In the genomic region with DNA sequence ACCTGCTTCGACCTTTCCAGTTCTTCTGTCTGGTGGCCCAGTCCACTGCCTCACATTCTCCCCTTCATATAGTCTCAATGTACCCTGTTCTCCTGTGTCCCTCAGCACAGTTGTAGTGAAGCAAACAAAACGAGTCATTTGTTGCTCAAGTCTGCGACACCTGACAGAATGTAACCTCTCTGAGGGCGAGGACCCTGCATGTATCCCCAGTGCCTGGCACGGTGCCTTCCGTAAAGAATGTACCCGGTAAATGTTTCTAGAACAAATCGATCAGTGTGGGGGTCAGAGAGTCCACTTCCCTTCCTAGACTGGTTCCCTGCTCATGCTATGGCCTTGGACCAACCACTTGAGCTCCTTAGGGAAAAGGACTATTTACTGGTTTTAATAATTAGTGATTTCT, we compare ENCODE assay signal across 19 mouse cellular contexts. TPM values are rescaled to one million over a fixed set of nuclear protein-coding genes. Genes with fewer than 3 reads are reported as not detected.
"Had no signal": no experiment of that assay in that cellular context is flagged by ENCODE, and none has a peak within 500 bp of the region (broad histone marks: within the 10 kb centered on the region; RNA-seq: fewer than 3 reads in every experiment).

No protein-coding gene starts in this region.

- H3K9ac ChIP-seq: lung, embryonic 14.5 days; midbrain, embryonic 12.5 days; neural tube, embryonic 13.5 days; neural tube, embryonic 15.5 days had no signal

- H3K27me3 ChIP-seq: midbrain, embryonic 12.5 days; neural tube, embryonic 13.5 days; neural tube, embryonic 15.5 days had no signal

- H3K9me3 ChIP-seq: midbrain, embryonic 10.5 days; midbrain, embryonic 12.5 days; neural tube, embryonic 13.5 days; neural tube, embryonic 15.5 days had no signal

- DNase-seq: lung, embryonic 14.5 days; lung, postnatal 10 days; lung, postnatal 4 days; midbrain, embryonic 14.5 days; retina, postnatal 1 day; right cerebral cortex, adult 18-20 months; right cerebral cortex, postnatal 25 days; right cerebral cortex, postnatal 4 days; spleen, adult 18-20 months; thymus, adult 18-20 months; thymus, postnatal 14 days; thymus, postnatal 36 days had no signal

- H3K27ac ChIP-seq: midbrain, embryonic 10.5 days; midbrain, embryonic 12.5 days; neural tube, embryonic 13.5 days; neural tube, embryonic 15.5 days had no signal

- H3K4me1 ChIP-seq: midbrain, embryonic 10.5 days; midbrain, embryonic 12.5 days; neural tube, embryonic 13.5 days; neural tube, embryonic 15.5 days had no signal

- H3K36me3 ChIP-seq: midbrain, embryonic 10.5 days; midbrain, embryonic 12.5 days; neural tube, embryonic 13.5 days; neural tube, embryonic 15.5 days had no signal

- H3K4me3 ChIP-seq: midbrain, embryonic 10.5 days; midbrain, embryonic 12.5 days; myocyte; neural tube, embryonic 13.5 days; neural tube, embryonic 15.5 days had no signal

- H3K4me2 ChIP-seq: lung, embryonic 14.5 days; midbrain, embryonic 12.5 days; neural tube, embryonic 13.5 days; neural tube, embryonic 15.5 days had no signal

- ATAC-seq: midbrain, embryonic 16.5 days had no signal

RNA-seq across cellular contexts. Expression of a gene that starts 38.4 kb away (rescaled TPM):
- total RNA-seq: megakaryocyte, adult 5-6 weeks had no signal

RNA-seq across cellular contexts. Expression of a gene that starts 46.5 kb away (rescaled TPM):
- polyA plus RNA-seq: myocyte had no signal
